Mouse (Mus musculus) Muller cell, postnatal 12 days (primary cell): ENCODE results near the gene Sox13.
A peak's percentile ranks its signal among the peaks of the same experiment; 100 is the strongest.
"Not testable (repeated sequence)": the region's sequence is repeated elsewhere in the genome, so short reads cannot be mapped to it uniquely, and the experiment has no call there.

ENCODE experiments used
- DNase-seq: peaks from one replicate; pipeline ENCODE4 v3.0.0-alpha.2; 2015; ENCODE audit errors: inconsistent ontology term

The Sox13 gene

GRCm38 (mm10) chr1:133367606-133368488 is 56.3 kb downstream of the Sox13 start:
- no peak for DNase-seq

- DNase-seq, result no peak
Observed at GRCm38 (mm10) chr1:133366951-133367605, 57.1 kb downstream of the Sox13 start.

- no peak for DNase-seq
Observed at GRCm38 (mm10) chr1:133364890-133365289, 59.3 kb downstream of the Sox13 start.

GRCm38 (mm10) chr1:133364022-133364630 is 60.1 kb downstream of the Sox13 start:
- DNase-seq, result no peak

- DNase-seq, result peak; percentile 85
Observed at GRCm38 (mm10) chr1:133363276-133364021, 60.7 kb downstream of the Sox13 start, which contains the start of gene Etnk2. Gene Etnk2, plus strand, starts transcription at chr1:133363572.

GRCm38 (mm10) chr1:133362103-133362502 is 62.1 kb downstream of the Sox13 start:
- DNase-seq, result no peak

- DNase-seq, result no peak
Observed at GRCm38 (mm10) chr1:133361006-133361405, 63.2 kb downstream of the Sox13 start.

GRCm38 (mm10) chr1:133356330-133356729 is 67.8 kb downstream of the Sox13 start:
- no peak for DNase-seq

GRCm38 (mm10) chr1:133355912-133356311 is 68.3 kb downstream of the Sox13 start:
- no peak for DNase-seq

- DNase-seq, result no peak
Observed at GRCm38 (mm10) chr1:133355469-133355868, 68.7 kb downstream of the Sox13 start.

- DNase-seq, result peak; percentile 54
Observed at GRCm38 (mm10) chr1:133353371-133353809, 70.8 kb downstream of the Sox13 start.

GRCm38 (mm10) chr1:133351762-133352161 is 72.4 kb downstream of the Sox13 start:
- no peak for DNase-seq

- no peak for DNase-seq
Observed at GRCm38 (mm10) chr1:133350210-133350609, 74.0 kb downstream of the Sox13 start, which contains the start of gene Ren1. Gene Ren1, plus strand, starts transcription at chr1:133350510.

- no peak for DNase-seq
Observed at GRCm38 (mm10) chr1:133347693-133348520, 76.3 kb downstream of the Sox13 start.

GRCm38 (mm10) chr1:133347226-133347625 is 77.0 kb downstream of the Sox13 start:
- DNase-seq, result no peak

GRCm38 (mm10) chr1:133346531-133346930 is 77.6 kb downstream of the Sox13 start:
- no peak for DNase-seq

- DNase-seq, result no peak
Observed at GRCm38 (mm10) chr1:133344357-133344756, 79.8 kb downstream of the Sox13 start.

- not testable (repeated sequence) for DNase-seq
Observed at GRCm38 (mm10) chr1:133340403-133340802, 83.8 kb downstream of the Sox13 start.

- no peak for DNase-seq
Observed at GRCm38 (mm10) chr1:133333937-133334336, 90.2 kb downstream of the Sox13 start.

GRCm38 (mm10) chr1:133332656-133333430 is 91.3 kb downstream of the Sox13 start:
- DNase-seq, result no peak
